Mouse (Mus musculus): ENCODE measurements at regions not wholly inside any gene's neighbourhood (a gene's known extent, or its start where the extent isn't known, plus 50 kb on each side); places are given as distances from the start of the nearest gene placed in this dataset.

DNA sequence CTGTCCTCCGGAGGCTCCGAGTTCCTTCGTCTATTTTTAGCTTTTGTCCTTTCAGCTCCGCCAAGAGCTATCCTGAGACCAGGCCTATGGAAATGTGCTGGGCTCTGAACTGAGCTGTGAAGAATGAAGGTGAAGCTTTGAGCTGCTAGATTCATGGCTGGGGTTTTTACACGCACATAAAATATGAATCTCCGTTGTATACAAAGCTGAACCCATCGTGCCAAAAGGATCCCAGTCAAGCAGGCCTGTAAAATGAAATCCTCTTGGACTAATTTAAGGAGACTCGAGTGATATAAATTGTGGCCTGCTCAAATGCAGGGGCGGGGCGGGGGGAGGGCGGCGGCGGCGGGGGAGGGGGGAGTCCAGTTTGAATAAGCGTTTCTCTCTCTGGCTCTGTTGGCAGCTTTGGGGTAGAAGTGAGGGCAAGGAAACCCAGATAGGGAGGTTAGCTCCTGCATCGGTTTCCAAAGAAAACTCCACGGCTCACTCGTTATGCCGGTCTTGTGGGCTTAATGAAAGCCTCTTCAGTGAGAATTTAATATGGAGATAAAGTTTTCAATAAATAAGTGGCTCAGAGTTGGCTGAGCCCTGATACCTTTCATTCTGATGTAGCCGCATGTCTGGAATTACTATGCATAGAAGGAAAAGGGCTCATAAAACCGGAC is 277.1 kb upstream of the Pbx1 start:
- TF ChIP-seq CTCF (IDR thresholded peaks at IDR 0.05; ENCODE audit: control insufficient read depth, insufficient read depth, insufficient read length) (no peak), FOSL1 (IDR thresholded peaks at IDR 0.05; ENCODE audit: insufficient read depth, low read length, poor library complexity, severe bottlenecking) (no peak), MAX (IDR thresholded peaks at IDR 0.05) (no peak), MYOG (IDR thresholded peaks at IDR 0.05; ENCODE audit: control insufficient read depth, extremely low read depth, insufficient read length) (no peak), MYOD1 (IDR thresholded peaks at IDR 0.05; ENCODE audit: control insufficient read depth, insufficient read length, low read depth) (no peak)
